Comparison of ENCODE assay signal across 24 mouse cellular contexts in the genomic region with DNA sequence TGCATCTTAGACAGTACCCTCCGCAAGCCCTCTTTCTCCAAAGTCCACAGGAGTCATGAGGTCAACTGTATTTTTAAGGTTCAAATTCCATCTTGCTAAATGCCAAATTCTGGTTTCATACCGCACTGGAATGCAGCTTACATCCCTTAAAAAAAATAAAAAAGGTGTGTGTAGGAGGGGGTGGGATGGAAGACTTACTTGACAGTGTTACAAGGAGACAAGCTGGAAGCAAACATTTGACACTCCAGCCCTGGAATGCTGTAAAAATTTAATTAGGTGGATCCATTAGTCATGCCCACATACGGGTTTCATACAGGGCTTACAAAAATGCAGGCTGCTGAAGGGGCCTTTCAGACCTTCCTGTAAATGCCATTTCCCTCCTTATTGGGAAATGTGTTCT. TPM values are rescaled to one million over a fixed set of nuclear protein-coding genes. Genes with fewer than 3 reads are reported as not detected.
DNase-seq lines count a peak whose midpoint lies in the region; ATAC-seq and TF ChIP-seq lines count a peak whose summit lies in the region.
"Had no signal": no experiment of that assay in that cellular context is flagged by ENCODE, and none has a peak within 500 bp of the region (broad histone marks: within the 10 kb centered on the region; RNA-seq: fewer than 3 reads in every experiment).

No protein-coding gene starts in this region.

- ATAC-seq in intestine, embryonic 16.5 days: no peak
- ATAC-seq: forebrain, embryonic 13.5 days; liver, postnatal 0 days had no signal

- no peak for TF ChIP-seq CTCF in embryonic fibroblast, embryonic 13.5 days (IDR thresholded peaks at IDR 0.05; ENCODE audit: borderline replicate concordance, insufficient read depth, low read length)

- H3K4me2 ChIP-seq in intestine, embryonic 16.5 days (ENCODE audit: low read depth, low read length): no peak overlapping the region
- H3K4me2 ChIP-seq: forebrain, embryonic 13.5 days; hindbrain, embryonic 15.5 days; intestine, embryonic 15.5 days; limb, embryonic 15.5 days had no signal

- no peaks in the 10 kb centered on the region for H3K9me3 ChIP-seq in intestine, embryonic 16.5 days (ENCODE audit: control insufficient read depth, low read length)
- H3K9me3 ChIP-seq: forebrain, embryonic 13.5 days; hindbrain, embryonic 15.5 days; intestine, embryonic 15.5 days; limb, embryonic 15.5 days had no signal

- H3K36me3 ChIP-seq in intestine, embryonic 16.5 days (ENCODE audit: control insufficient read depth, insufficient read depth, low read length): no peaks in the 10 kb centered on the region
- H3K36me3 ChIP-seq: hindbrain, embryonic 15.5 days; intestine, embryonic 15.5 days; limb, embryonic 15.5 days had no signal

- peak; percentile 4 for DNase-seq in embryo, embryonic 11.5 days (ENCODE audit: low read depth, low spot score)
- DNase-seq in embryo, embryonic 10 days (ENCODE audit: low spot score): no peak
- DNase-seq in kidney, adult 9 months: peak; percentile 69
- DNase-seq in kidney, postnatal 4 days: no peak
- peak; percentile 45 for DNase-seq in mesoderm, embryonic 11.5 days (ENCODE audit: low read depth, low spot score)
- no peak for DNase-seq in thymus, postnatal 10 days (ENCODE audit: low spot score in 2 of 2)
- DNase-seq: adrenal gland, adult 2 months; cerebellum, adult 9-10 months; gastrocnemius, postnatal 14 days; heart, adult 2 months; heart, postnatal 4 days; liver, postnatal 0 days; lung, postnatal 10 days; midbrain, embryonic 14.5 days; right cerebral cortex, postnatal 14 days; spleen, adult 18-20 months; thymus, postnatal 4 days had no signal

- peak overlapping the region; percentile 31 for H3K27ac ChIP-seq in embryonic fibroblast, embryonic 13.5 days (ENCODE audit: insufficient read depth, low read length)
- H3K27ac ChIP-seq in intestine, embryonic 16.5 days (ENCODE audit: low read length): no peak overlapping the region
- H3K27ac ChIP-seq: forebrain, embryonic 13.5 days; heart, adult 2 months; hindbrain, embryonic 15.5 days; left cerebral cortex, adult 2 months had no signal

- TF ChIP-seq POLR2A in embryonic fibroblast, embryonic 13.5 days (IDR thresholded peaks at IDR 0.05; ENCODE audit: low read depth, low read length): no peak

- no peaks in the 10 kb centered on the region for H3K27me3 ChIP-seq in intestine, embryonic 16.5 days (replicated peaks; ENCODE audit: control insufficient read depth, insufficient read depth, low read length)
- H3K27me3 ChIP-seq: forebrain, embryonic 13.5 days; hindbrain, embryonic 15.5 days; intestine, embryonic 15.5 days; limb, embryonic 15.5 days had no signal

- H3K4me1 ChIP-seq in embryonic fibroblast, embryonic 13.5 days (ENCODE audit: control insufficient read depth, insufficient read depth, low read length): peaks cover 5% of the 10 kb centered on the region; the same call in 1 of the 2 replicates
- peaks cover 16% of the 10 kb centered on the region for H3K4me1 ChIP-seq in intestine, embryonic 16.5 days (ENCODE audit: control insufficient read depth, insufficient read depth, low read length)
- H3K4me1 ChIP-seq: intestine, embryonic 15.5 days had no signal

- no peak overlapping the region for H3K4me3 ChIP-seq in embryonic fibroblast, embryonic 13.5 days (ENCODE audit: insufficient read depth, low read length)
- H3K4me3 ChIP-seq in intestine, embryonic 16.5 days (ENCODE audit: low read length): no peak overlapping the region
- H3K4me3 ChIP-seq: forebrain, embryonic 13.5 days; heart, adult 2 months; hindbrain, embryonic 15.5 days; intestine, embryonic 15.5 days; left cerebral cortex, adult 2 months; limb, embryonic 15.5 days had no signal

- 76% methylated on average over 3 of the region's 3 CpGs for WGBS in intestine, embryonic 16.5 days

- H3K9ac ChIP-seq in intestine, embryonic 16.5 days (ENCODE audit: low read depth, low read length): no peak overlapping the region
- H3K9ac ChIP-seq: forebrain, embryonic 13.5 days; hindbrain, embryonic 15.5 days; intestine, embryonic 15.5 days; limb, embryonic 15.5 days; liver, postnatal 0 days had no signal

RNA-seq across cellular contexts. Expression of a gene that starts 49.4 kb away (rescaled TPM):
- 9.8 and 22.0 TPM in 2 replicates for polyA plus RNA-seq in embryonic fibroblast, embryonic 13.5 days (2011; ENCODE audit: insufficient read length, low read depth, missing spikeins)
- polyA plus RNA-seq in intestine, embryonic 16.5 days (2015; fragmentation: Nextera tagmentation; extraction: Ambion mirVana): 10.9 and 12.3 TPM in 2 replicates

Comparison
In these comparisons a context has a peak if more than half of its experiments do, and no peak if none do; other contexts are left out.
1. DNase-seq: peak in embryo, embryonic 11.5 days (single experiment), kidney, adult 9 months (single experiment) and mesoderm, embryonic 11.5 days (single experiment); none in embryo, embryonic 10 days (single experiment), kidney, postnatal 4 days (0 of 2) and thymus, postnatal 10 days (0 of 2).